Mouse (Mus musculus) left cerebral cortex, postnatal 36 days (tissue): ENCODE measurements around the gene Qser1. TPM values are rescaled to one million over a fixed set of nuclear protein-coding genes. Genes with fewer than 3 reads are reported as not detected.

ENCODE experiments used
- DNase-seq, 2 experiments: peaks; one replicate each; pipeline ENCODE4 v3.0.0; 2021 to 2022; ENCODE audit warnings: low spot score in 2 of 2, mixed read lengths in 1 of 2
- intact Hi-C: fragments of 180-260 bp; cut with DNase I; formaldehyde crosslinking; loops from one replicate; pipeline ENCODE4 v1.15.1; 2025
- total RNA-seq, 2 experiments: library from RNA; stranded (reverse); gene quantifications; 2 replicates each; pipeline ENCODE4 v1.2.3; 2021

Gene Qser1
- total RNA-seq, 2 experiments from 2014 or later, result 8.6 to 10.5 TPM

DNA sequence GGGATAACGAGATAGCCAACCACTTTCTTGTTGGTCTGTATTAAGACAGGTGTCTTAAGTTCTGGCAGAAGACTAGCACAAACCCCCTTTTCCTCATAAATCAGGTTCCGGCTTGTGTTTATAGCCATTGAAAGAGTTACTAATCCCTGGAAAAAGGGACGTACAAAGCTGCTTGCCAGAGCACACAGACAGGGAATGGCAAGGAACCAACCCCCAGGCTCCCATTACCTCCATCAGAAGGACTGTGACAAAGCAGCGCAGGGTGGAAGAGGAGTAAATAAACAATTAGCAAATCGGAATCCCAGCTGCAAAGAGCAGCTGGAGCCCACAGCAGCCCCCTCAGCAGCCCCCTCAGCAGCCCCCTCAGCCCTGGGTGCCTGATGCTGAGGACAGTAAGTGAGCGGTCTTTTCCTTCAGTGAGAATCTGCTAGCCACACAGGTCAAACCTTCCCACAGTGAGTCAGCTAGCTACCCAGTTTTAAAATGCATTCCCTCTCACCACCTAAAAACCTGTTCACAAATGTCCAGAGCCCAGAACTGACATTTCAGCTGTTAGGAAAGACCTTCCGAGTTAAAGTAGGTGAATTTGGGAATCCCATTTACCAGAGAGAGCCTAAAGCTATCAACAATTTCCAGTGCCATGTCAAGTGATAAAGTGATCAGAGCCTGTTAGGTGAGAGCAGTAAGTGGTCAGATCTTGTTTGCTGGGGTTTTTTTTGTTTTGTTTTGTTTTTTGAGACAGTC lies 75.4 kb downstream of the Qser1 start:
- intact Hi-C loops, result no loop called here

DNA sequence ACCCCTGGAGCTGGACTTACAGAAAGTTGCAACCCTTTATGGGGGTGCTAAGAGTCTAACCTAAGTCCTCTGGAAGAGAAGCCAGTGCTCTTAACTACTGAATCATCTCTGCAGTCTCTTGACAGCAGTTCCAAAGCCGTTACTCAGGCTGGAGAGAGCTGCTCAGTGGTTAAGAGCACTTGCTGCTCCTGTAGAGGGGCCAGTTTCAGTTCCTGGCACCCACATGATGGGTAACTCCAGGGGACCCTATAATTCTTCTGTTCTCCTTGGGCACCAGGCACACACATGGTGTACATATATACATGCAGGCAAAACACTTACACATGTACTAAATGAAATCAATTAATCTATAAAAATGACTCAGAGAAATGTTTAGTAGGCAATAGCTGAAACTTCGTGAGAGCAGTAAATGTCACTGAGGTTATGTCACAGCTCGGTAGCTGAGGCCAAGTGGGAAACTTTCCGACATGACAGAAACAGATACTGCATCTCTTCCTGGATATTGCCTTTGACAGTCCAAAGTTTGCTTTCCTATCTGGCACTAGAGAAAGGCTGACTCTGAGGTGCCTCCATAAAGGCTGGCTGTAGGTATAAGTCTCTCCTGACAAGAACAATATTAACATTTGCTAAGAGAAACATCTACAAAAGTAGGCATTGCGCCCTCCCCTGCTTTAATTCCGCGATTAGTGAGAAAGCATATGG lies 76.2 kb downstream of the Qser1 start:
- intact Hi-C loops, result no loop called here
- DNase-seq, result no peak

More for the DNA sequence above, 75.4 kb downstream of the Qser1 start:
- no peak for DNase-seq

DNA sequence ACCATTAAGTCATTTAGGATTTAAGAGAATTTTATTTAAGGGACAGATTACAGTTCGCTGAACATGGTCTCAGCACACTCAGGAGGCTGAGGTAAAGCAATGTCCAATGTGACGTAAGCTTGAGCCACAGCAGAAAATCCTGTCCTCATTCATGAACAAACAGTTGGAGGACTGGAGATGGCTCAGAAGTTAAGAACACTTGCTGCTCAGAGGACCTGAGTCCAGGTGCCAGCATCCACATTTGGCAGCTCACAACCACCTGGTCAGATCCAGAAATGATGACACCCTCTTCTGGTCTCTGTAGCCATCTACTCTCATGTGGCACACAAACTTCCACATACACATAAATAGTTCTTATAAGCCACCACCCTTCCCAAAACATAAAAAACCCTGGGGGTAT lies 76.9 kb downstream of the Qser1 start:
- intact Hi-C loops, result no loop called here
- DNase-seq, result no peak

DNA sequence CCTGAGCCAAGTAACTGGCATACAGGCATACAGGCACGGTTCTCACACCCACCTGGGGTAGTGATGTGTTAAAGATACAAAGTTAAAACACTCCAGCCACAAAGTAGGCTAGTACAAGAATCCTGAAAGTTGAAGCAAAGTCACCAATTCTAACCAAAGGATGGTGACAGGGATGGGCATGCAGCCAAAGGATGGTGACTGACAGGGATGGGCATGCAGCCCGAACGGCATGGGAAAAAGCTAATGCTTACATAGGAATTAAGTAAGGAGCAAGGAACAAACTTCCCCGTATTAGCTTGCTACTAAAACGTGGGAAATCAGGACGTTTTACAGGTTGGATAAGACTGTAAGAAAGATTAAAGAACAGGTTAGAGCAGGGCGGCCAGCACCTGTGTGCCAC lies 80.3 kb downstream of the Qser1 start:
- DNase-seq, result no peak
- intact Hi-C loops, result no loop called here

DNA sequence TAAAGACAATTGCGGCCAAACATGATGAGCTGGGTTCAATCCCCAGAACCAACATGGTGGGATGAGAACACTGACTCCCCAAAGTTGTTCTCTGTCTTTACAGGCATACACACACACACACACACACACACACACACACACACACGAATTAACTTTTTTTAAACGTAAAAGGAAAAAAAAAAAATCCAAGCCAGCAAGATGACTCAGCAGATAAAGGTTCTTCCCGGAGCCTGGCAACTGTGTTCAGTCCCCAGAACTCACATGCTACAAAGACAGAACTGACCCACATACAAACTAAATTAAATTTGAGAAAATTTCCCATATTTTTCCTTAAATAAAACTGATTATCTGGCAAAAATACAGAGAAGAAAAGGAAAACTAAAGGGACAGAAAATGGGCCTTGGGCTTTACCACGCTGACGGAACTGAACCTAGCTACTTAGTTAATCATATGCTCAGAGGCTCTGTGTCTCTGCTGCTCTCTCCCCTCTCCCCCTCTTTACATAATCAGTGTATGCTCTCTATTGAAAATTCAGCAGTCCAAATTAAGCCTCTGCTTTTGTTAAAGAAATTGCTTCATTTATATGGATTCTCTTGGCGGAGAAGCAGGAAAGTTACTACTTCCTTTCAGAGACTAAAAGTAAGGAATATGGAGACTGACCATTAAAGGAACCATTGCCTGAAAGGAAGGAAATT lies 83.9 kb downstream of the Qser1 start:
- no peak for DNase-seq
- intact Hi-C loops, result no loop called here

DNA sequence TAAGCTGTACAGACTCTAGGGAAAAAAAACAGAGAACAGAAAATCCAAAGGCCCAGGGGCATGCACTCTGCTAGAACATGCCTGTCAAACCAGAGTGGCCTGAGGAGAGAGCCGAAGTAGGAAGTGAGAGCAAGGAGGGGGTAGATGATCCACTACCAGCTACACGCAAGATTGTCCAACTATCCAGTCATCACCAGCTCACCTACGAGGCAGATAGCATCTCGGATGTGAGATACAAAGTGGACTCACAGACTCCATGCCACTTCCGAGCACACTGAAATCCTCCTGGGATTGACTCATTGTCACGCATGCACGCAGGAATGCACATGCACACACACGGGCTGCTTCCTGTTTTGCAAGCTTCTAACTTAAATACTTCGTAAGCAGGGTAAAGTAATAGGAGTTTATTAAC lies 84.5 kb downstream of the Qser1 start:
- intact Hi-C loops, result no loop called here
- no peak for DNase-seq

DNA sequence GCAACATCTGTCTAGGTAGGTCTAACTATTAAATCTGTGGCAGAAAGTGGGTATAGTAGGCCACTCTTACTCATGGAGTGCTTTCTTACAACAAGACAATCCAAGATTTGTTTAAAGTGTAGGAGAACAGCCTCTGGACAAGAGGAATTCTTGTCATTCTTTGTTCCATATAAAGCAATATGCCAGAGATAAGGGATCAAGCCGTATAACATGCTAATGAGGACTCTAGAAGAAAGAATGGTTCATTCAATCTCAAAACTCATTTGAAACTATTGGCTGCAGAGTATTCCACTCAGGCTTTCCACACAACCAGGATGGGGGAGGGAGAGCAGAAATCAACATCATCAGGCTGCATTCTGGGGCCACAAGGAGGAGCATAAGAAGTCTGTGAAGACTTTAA lies 89.2 kb downstream of the Qser1 start:
- no peak for DNase-seq
- intact Hi-C loops, result no loop called here

DNA sequence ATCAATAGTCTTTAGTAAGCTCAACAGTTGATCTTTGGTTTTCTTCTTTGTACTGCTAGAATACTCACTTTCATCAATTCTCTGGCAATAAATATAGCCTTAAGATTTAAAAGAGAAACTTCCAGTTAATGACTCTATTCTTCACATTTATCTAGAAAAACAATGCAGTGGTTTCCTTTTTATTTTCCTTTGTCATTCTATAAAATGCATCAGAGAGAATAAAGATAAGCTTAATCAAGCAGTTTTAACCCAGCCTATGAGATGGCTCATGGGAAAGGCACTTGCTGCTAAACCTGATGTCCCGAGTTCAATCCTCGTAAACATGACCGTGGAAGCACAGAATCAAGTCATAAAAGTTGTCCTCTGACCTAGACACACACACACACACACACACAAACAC lies 94.5 kb downstream of the Qser1 start:
- intact Hi-C loops, result no loop called here

DNA sequence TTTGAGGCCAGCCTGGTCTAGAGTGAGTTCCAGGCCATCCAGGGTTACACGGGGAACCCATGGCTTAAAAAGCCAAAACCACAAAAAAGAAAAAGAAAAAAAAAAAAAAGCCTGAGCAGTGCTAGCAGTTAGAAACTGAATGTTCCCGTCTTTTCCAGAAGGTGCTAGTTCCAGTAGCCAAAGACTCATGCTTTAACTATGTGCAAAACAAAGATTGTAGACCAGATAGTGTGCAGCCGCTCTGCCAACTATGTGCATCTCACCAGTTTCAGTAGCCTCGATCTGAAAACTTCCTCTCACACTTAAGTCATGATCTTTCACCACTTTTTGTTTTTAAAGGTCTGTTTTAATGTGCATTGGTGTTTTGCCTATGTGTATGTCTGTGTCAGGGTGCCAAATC lies 98.7 kb downstream of the Qser1 start:
- intact Hi-C loops, result no loop called here
- DNase-seq, result no peak

More for the DNA sequence above, 94.5 kb downstream of the Qser1 start:
- no peak for DNase-seq

DNA sequence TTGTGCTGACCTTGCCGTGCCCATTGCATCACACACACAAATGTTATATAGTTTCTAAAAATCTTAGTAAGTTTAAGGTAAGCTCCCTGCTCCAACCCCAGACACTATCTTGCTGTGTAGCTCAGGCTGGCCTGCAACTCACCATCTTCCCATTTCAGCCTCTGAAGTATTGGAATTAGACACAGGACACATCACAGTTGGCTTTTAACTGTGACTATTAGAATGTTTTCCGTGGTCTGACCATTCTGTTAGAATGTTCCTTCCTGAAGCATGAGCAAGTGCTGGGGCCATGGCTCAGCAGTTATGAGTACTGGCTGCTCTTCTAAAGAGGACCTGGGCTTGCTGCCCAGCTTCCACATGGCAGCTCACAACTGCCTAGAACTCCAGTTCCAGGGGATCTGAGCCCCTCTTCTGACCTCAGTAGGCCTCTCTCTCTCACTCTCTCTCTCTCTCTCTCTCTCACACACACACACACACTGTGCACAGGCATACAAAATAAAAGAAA lies 99.3 kb downstream of the Qser1 start:
- DNase-seq, result no peak
- intact Hi-C loops, result no loop called here

DNA sequence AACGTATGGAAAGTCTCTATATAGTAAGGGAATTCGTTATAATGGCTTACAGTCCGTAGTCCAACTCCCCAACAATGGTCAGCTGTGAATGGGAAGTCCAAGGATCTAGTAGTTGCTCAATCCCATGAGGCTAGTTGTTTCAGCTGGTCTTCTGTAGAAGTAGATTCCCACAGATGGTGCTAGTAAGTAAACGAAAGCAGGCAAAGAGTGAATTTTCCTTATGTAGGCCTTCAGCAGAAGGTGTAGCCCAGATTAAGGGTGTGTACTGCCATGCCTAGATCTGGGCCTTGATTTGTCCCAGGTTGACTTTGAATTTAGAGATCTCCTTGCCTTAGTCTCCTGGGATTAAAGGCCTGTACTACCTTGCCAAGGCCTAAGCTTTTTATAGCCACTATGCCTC lies 100.3 kb downstream of the Qser1 start, which contains the start of gene Pin1rt1:
Gene Pin1rt1, minus strand, starts transcription at position 101 of the 400 bp plus-strand sequence.
- intact Hi-C loops, result no loop called here
- no peak for DNase-seq

DNA sequence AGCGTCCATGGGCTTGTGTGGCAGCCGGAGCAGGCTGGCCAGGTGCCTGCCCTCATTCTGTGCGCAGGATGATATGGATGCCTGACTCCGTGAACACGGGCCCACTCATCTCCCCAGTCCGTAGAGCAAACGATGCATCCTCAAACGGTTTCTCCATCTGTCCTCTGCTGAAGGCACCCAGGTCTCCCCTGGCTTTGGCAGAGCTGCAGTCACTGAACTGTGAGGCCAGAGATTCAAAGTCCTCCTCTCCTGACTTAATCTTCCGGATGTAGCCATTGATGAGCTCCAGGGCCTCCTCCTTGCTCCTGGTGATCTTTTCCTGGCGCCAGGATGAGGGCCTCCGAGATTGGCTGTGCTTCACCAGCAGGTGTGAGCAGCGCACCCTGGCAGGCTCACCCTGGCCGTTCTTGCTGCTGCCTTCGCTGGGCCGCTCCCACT lies 102.3 kb downstream of the Qser1 start:
- intact Hi-C loops, result no loop called here
- DNase-seq, result no peak

DNA sequence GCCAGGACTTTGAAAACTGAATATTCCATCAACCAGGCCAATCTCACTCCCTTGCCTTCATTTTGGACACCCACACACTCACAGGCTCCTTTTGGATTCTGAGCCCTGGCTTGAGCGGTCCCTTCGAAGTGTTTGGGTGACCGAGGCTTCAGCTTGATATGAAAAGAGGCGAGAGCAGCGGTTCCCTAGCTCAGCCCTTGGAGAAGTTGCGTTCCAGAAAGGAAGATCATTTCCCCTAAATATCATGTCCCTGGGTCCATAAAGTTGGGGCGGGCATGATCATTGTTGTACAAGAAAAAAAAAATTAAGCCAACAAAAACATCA lies 104.1 kb downstream of the Qser1 start:
- DNase-seq, result no peak
- intact Hi-C loops, result no loop called here

DNA sequence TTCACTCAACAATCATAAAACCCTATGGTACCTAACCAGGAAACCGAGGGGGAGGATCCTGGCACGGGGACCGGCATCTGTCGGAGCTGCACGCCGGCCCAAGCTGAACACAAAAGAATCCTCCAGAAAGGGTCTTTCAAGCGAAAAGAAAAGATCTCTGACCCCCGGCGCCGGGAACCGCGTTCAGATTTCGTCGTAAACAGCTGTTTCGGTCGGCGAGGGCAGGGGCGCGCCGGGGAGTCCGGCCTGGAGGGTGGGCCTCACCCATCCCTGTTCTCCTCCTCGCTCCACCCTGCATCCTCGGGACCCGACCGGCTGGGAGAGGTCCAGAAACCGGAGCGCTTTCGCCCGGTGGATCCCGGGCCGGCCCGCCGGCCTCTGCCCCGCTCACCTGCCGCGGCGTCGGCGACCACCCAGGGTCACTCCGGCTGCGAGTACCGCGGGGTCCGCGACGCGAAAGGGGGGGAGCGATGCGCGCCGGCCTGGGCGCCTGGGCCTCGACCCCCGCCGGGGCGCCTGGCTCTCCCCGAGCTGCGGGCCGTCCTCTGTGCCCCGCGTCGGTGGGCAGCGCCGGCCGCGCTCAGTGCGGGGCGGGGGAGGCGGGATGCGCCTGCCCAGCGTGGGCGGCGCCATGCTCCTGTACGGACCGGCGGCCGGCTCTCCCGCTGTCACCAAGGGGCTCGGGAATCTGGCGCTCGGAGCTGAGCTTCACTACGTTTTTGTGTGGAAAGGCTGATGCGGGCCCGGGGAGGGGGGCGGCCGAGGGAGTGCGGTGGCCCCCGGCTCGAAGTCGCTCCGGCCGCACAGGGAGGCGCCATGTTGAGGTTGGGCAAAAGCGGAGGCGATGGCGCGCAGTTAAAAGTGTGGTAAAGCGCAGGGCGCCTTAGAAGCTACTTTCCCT lies 104.7 kb downstream of the Qser1 start, which contains the start of gene Tcp11l1:
Gene Tcp11l1, minus strand, starts transcription at position 585 of the 901 bp plus-strand sequence.
- intact Hi-C loops, result no loop called here
- peak; percentile 81 to 82 for DNase-seq

DNA sequence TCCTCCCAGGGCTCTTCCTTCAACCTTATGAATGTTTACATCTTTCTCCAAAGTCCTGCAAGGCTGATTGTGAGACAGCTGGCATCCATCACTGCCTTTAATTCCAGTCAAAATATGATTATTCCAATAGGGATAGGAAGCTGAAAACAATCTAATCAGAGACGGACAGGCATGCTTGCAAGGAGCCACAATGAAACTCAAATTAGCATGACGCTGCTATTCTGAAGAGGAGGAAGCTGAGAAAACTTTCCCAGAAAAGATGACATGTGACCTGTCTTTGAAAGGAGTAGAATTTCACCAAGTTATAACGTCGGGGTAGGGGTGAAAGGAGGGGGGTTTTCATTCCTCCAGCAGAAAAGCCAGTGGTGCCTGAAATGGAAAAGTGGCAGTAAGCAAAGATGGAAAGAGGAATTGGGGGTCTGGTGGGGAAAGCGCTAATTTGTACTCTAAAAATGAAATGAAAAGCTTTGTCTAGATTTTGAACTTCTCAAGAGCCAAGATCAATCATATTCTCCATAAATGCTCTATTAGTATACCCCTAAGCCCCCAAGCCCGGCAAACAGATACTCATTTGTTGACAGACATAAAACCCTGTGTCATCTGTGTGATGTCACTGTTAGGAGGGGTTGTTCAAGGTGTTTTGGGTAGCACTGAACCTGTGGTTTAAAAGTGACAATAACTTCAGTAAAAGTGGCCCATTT lies 105.7 kb downstream of the Qser1 start:
- intact Hi-C loops, result no loop called here
- DNase-seq, result no peak

DNA sequence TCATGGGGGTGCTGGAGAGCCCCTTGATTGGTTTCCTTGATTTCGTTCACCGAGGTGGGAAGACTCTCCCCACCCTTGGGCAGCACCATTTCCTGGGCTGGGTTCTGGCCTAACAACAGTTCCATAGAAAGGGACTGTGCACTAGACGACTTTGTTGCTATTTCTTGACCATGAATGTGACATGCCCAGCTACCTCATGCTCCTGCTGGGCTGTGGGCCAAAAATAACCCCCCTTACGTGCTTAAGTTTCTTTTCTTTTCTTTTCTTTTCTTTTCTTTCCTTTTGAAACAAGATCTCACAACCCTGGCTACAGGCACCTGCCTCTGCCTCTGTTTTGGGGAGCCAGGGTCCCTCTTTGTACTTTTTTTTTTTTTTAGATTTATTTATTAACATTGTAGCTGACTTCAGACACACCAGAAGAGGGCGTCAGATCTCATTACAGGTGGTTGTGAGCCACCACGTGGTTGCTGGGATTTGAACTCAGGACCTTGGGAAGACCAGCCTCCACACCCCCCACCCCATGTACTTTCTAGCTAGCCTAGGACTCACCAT lies 106.7 kb downstream of the Qser1 start:
- no peak for DNase-seq
- intact Hi-C loops, result no loop called here
